Mouse (Mus musculus): ENCODE data around the gene Zfp961. TPM values are rescaled to one million over a fixed set of nuclear protein-coding genes. Genes with fewer than 3 reads are reported as not detected.
"Not testable (repeated sequence)": the region's sequence is repeated elsewhere in the genome, so short reads cannot be mapped to it uniquely, and the experiment has no call there.

Gene Zfp961
- total RNA-seq, 2 experiments from 2014 or later = 12.6 to 13.8 TPM

DNA sequence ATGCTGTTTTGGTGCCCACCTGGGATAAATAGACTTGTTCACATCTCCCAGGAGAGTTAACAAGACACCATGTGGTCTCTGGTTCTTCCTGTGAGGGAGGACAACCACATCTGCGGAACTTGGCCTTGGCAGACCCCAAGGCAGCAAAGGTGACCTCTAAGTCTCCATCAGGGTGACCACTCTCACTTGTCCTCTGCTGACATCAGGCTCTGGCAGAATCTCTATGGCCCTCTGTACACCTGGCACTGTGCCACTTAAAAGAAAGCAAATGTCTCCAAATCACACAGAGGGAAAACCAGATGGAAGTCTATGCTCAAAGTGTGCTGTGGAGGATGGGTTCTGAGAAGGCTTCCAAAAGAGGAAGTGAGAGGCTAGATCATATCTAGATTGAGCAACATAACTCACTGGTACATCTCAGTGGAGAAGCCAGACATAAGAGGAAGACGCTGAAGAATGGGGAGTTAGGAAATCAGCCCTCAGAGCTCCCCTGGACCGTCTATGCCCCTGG, 57.4 kb downstream of the Zfp961 start:
- no peak for DNase-seq (ENCODE audit: low spot score in 2 of 2)
- intact Hi-C loops (cut with DNase I) = loop anchor here (5.0 kb wide), 1 partner anchor 89 kb away; no protein-coding TSS in a partner anchor

DNA sequence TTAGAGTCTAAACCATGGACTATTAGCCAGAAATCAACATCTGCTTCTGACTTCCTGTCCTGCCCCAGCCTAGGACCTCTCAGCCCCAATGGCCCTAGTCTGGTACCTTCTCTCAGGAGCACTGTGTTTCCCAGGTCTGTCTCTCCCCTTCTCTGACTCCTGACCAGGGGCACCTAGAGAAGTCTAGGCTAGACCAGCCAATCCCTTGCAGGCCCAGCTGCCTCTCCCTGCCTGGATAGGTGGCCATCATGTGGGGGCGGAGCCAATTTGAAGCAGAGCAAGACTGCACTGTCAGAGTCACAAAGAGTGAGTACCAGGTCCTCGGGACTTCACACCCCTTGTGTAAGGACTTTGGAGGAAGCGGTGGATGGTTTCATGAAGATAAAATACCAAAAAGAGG, 58.6 kb downstream of the Zfp961 start, which contains the start of gene Cyp4f18:
Gene Cyp4f18, minus strand, starts transcription at position 154 of the 400 bp plus-strand sequence.
- DNase-seq (ENCODE audit: low spot score in 2 of 2) = no peak
- intact Hi-C loops (cut with DNase I) = loop anchor here (5.0 kb wide), 1 partner anchor 88 kb away; no protein-coding TSS in a partner anchor

DNA sequence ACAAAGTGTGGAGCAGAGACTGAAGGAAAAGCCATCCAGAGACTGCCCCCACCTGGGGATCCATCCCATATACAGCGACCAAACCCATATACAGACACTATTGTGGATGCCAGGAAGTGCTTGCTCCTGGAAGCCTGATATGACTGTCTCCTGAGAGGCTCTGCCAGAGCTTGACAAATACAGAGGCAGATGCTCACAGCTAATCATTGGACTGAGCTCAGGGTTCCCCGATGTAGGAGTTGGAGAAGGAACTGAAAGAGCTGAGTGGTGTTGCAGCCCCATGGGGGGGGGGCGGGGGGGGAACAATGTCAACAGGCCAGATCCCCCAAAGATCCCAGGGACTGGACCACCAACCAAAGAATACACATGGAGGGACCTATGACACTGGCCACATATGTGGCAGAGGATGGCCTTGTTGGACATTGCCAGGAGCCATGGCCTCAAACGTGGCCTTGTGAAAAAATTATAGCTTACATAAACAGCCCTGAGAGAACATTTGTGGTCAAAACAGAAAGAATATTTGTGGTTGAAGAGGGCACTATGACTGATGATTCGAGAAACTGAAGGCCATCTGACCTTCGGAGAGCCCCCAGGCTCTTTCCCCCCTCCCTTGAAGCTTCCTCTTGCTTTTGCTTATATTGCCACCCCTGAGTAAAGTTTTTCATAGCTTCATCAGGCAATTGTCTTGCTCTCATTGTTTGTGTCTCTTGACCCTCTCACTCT, 62.8 kb downstream of the Zfp961 start:
- intact Hi-C loops (cut with DNase I); DNase-seq (ENCODE audit: low spot score in 2 of 2): not testable (repeated sequence)

DNA sequence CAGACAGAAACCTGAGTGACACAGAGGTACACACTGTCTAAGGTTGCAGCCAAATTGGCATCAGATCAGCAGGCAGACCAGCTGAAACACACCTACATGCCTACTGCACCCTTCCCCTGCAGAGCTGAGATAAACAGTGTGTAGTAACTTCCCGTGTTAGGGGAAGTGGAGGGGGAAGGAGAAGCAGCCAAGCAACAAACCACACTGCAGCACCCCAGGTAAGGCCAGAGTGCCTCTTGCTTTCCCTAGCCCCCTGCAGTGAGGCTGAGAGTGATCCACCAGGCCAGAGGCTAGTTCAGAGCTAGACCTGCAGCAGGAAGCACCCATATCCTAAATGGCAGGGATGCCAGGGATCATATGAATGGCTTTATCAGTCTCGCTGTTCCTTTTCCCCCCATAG, 66.5 kb downstream of the Zfp961 start:
- intact Hi-C loops (cut with DNase I); DNase-seq (ENCODE audit: low spot score in 2 of 2): not testable (repeated sequence)

DNA sequence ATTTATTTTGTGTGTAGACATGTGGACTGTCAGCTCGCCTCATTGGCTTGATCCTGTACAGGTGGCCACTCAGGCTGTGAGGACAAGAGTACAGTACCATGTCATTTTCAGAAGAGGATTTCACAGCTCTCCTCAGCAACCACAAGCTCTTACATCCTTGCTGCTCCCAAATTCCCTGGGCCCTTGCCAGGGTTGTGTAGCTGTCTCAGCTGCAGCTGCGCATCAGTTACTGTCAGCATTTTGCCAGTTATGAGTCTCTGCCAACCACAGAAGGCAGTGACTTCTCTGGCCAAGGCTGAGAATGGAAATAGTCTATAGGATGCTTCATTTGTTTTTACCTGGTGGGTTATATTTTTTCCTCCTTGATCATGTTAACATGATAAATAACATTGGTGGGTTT, 67.3 kb downstream of the Zfp961 start:
- intact Hi-C loops (cut with DNase I) = no loop called here
- DNase-seq (ENCODE audit: low spot score in 2 of 2) = peak; percentile 37

DNA sequence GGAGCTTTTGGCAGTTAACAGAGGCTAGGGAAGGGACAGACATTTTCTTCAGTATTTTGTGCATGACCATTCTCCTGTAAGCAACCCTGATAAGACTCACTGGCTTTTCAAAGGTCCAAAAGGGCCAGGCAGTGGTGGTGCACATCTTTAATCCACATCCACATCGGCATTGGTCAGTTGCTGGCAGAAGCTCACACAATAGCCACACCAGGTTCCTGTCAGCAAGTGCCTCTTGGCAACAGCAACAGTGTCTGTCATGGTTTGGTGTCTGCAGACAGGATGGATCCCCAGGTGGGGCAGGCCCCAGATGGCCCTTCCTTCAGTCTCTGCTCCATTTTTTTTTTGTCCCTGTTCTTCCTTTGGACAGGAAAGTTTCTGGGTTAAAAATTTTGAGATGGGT, 68.2 kb downstream of the Zfp961 start:
- DNase-seq (ENCODE audit: low spot score in 2 of 2); intact Hi-C loops (cut with DNase I): not testable (repeated sequence)

DNA sequence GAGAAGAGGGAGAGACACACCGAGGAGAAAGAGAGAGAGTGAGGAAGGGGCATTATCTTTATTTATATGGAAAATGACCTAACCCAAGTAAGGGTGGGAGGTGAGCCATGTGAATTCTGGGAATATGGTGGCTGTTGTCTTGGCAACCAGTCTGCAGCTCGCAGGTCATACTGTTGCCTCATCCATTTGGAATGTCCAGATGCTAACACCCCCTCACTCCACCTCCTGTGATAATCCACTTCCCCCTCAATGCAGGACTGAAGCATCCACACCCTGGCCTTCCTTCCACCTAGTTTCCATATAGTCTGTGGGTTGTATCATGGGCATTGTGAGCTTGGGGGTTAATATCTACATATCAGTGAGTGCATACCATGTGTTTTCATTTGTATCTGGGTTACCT, 69.0 kb downstream of the Zfp961 start:
- intact Hi-C loops (cut with DNase I) = no loop called here
- DNase-seq (ENCODE audit: low spot score in 2 of 2) = no peak

DNA sequence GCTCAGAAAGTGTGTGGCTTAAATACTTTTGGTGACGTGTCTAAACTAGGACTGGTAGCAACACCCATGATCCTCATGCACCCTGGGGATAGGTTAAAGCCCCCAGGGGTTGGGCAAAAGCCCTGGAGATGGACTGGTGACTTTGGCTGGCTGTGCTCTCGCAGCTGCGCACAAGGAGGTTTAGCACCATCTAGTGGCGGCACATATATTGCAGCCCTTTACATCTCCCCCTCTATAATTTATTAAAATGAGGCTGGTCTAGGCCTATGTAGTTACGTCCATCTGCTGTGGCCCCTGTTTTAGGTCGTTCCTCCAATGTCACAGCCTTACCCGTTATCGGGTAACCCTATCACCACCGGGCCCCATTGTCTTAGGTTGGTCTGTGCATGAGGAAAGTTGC, 74.0 kb downstream of the Zfp961 start:
- DNase-seq (ENCODE audit: low spot score in 2 of 2) = peak; percentile 34 to 59
- intact Hi-C loops (cut with DNase I) = not testable (repeated sequence)

DNA sequence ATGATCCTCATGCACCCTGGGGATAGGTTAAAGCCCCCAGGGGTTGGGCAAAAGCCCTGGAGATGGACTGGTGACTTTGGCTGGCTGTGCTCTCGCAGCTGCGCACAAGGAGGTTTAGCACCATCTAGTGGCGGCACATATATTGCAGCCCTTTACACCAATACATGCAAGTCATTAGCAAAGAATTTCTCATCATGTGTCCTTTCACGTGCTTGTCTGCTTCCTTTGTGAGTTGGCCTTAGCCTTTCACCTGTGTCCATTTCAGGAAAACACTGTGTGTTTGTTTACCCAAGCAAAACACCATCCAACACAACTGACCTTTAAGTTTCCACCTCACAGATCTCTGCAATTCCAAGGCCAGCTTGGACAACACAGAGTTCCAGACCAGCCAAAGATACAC, 82.1 kb downstream of the Zfp961 start:
- intact Hi-C loops (cut with DNase I) = not testable (repeated sequence)
- peak; percentile 55 to 73 for DNase-seq (ENCODE audit: low spot score in 2 of 2)

DNA sequence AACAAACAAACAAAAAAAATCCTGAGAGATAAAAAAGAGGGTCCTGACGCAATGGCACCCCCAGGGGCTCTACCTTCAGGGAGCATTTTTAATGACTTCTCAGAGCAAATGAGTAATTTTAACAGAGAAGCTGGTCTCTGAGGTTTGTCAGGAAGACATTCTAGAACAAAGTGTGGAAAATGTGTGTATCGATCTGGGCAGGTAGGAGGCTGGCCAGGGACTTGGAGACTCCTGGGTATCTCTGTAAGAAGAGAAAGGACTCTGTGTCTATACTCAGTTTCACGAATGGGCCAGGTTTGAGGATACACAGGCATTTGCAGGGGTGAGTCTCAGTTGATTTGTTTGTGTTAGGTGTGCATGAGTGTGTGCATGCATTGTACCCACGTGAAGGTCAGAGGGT, 90.1 kb downstream of the Zfp961 start, which contains the start of gene Olfr372:
Gene Olfr372, plus strand, starts transcription at position 301 of the 400 bp plus-strand sequence.
- intact Hi-C loops (cut with DNase I); DNase-seq (ENCODE audit: low spot score in 2 of 2): not testable (repeated sequence)

DNA sequence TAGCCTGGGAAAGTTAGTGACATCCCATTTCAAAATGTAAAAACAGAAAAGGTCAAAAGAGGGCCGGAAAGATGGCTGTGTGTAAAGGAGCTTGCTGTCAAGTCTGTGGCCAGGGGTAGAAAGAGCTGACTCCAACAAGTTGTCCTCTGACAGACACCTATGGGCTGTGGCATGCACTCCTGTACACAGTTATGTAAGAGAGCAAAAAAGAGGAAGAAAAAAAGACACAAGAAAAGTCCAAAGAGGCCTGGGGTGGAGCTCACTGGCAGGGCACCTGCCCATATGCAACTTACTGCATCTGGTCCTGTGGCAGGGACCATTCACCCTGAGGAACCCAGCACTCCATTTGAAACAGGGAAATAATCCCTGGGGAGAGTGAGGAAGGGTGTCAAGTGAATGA, 91.7 kb downstream of the Zfp961 start:
- DNase-seq (ENCODE audit: low spot score in 2 of 2) = no peak
- intact Hi-C loops (cut with DNase I) = no loop called here

Other genes starting within 250 kb of the Zfp961 start
- under 1 TPM; 0.44 to 0.49 TPM for gene B3gnt3, start 249.2 kb upstream of the Zfp961 start, total RNA-seq (2021)
- gene Fcho1, start 225.3 kb upstream of the Zfp961 start, total RNA-seq (2021) = 100 to 1,000 TPM; 152 to 156 TPM
- 10 to 100 TPM in 1 of 2 experiments, 1 to 10 TPM in 1; 9.8 to 11.4 TPM for gene Zfp709, start 69.0 kb upstream of the Zfp961 start, total RNA-seq (2021)
- 10 to 100 TPM; 11.4 to 12.9 TPM for gene Zfp882, start 42.4 kb upstream of the Zfp961 start, total RNA-seq (2021)
- 10 to 100 TPM; 24.2 to 31.3 TPM for gene Zfp617, start 42.4 kb upstream of the Zfp961 start, total RNA-seq (2021)
- gene Cyp4f18, start 58.6 kb downstream of the Zfp961 start, total RNA-seq (2021) = not detected
- gene Olfr372, start 90.2 kb downstream of the Zfp961 start, total RNA-seq (2021) = not detected
- not detected for gene Olfr373, start 132.1 kb downstream of the Zfp961 start, total RNA-seq (2021)
- gene Olfr374, start 156.0 kb downstream of the Zfp961 start, total RNA-seq (2021) = not detected
- 10 to 100 TPM; 36.7 to 37.5 TPM for gene Tpm4, start 183.9 kb downstream of the Zfp961 start, total RNA-seq (2021)
- gene Rab8a, start 210.2 kb downstream of the Zfp961 start, total RNA-seq (2021) = 10 to 100 TPM; 38.4 to 46.3 TPM
- not detected for gene Hsh2d, start 238.6 kb downstream of the Zfp961 start, total RNA-seq (2021)

All from left cerebral cortex, postnatal 14 days (tissue).